In the genomic region with DNA sequence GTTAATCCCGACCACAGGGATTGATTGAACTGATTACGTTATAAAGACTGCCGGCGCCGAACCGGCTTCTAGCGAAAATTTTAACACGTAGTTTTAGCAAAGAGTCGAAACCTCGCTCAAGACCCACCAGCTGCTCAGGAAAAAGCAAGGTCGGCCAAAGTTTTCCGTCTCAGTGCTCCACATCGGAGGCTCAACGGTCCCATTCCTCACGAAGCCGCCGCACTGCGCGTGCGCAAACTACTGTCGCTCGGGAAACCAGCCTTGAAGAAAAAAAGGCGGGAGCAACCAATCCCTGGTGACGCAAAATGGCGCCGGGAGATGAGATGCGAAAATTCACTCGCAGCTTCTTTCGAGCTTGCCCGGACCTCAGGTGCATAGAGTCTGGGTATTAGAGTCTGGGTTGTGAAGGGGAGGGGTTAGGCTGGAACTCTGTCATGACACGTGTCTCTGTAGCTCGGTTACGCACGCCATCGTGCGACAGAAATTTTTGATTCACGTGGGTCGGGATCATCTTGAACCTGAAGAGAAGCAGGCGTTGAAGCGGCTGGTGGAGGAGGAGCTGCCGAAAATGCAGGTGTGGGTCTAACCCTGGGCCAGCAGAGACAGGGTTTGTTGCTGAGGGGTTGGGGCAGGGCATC, we compare ENCODE assay signal across 8 mouse cellular contexts. TPM values are rescaled to one million over a fixed set of nuclear protein-coding genes. Genes with fewer than 3 reads are reported as not detected.
A peak's percentile ranks its signal among the peaks of the same experiment; 100 is the strongest.
DNase-seq lines count a peak whose midpoint lies in the region; ATAC-seq and TF ChIP-seq lines count a peak whose summit lies in the region.

TSS of gene Ino80e (minus strand) at position 231 of the 638 bp plus-strand sequence.

- peaks cover 9% of the 10 kb centered on the region; the same call in 1 of the 2 replicates for H3K4me1 ChIP-seq in heart, embryonic 11.5 days (ENCODE audit: control insufficient read depth, insufficient read depth, low read length)
- peaks cover 26% of the 10 kb centered on the region for H3K4me1 ChIP-seq in kidney, embryonic 16.5 days (ENCODE audit: insufficient read depth, low read length)
- peaks cover 7% of the 10 kb centered on the region; the same call in 1 of the 2 replicates for H3K4me1 ChIP-seq in liver, adult 2 months (ENCODE audit: control insufficient read depth, insufficient read depth, low read length)

- no peaks in the 10 kb centered on the region for H3K79me2 ChIP-seq in liver, adult 2 months (ENCODE audit: control insufficient read depth, insufficient read depth, low read length)
- peaks cover 12% of the 10 kb centered on the region for H3K79me2 ChIP-seq in myocyte (ENCODE audit: control insufficient read depth, insufficient read depth)

- peak within 1 kb of the TSS; percentile 69 for H3K4me3 ChIP-seq in heart, embryonic 11.5 days (ENCODE audit: low read depth, low read length)
- peak within 1 kb of the TSS; percentile 75 for H3K4me3 ChIP-seq in kidney, embryonic 16.5 days (ENCODE audit: low read length)
- H3K4me3 ChIP-seq in liver, adult 2 months (ENCODE audit: insufficient read depth, low read depth, low read length) = peak within 1 kb of the TSS; percentile 64
- H3K4me3 ChIP-seq in myocyte = peak within 1 kb of the TSS; percentile 89

- TF ChIP-seq CTCF in liver, adult 2 months (IDR thresholded peaks at IDR 0.05; ENCODE audit: low read depth, low read length) = no peak

- no peaks in the 10 kb centered on the region for H3K27me3 ChIP-seq in heart, embryonic 11.5 days (ENCODE audit: control insufficient read depth, insufficient read depth, low read length)
- H3K27me3 ChIP-seq in kidney, embryonic 16.5 days (ENCODE audit: insufficient read depth, low read length) = no peaks in the 10 kb centered on the region
- no peaks in the 10 kb centered on the region for H3K27me3 ChIP-seq in liver, adult 2 months (ENCODE audit: control insufficient read depth, insufficient read depth, low read length)
- no peaks in the 10 kb centered on the region for H3K27me3 ChIP-seq in myocyte (ENCODE audit: control insufficient read depth, insufficient read depth, insufficient read length)
- H3K27me3 ChIP-seq in splenic B cell, adult 2 months (ENCODE audit: control insufficient read depth, insufficient read depth, low read length, poor library complexity, severe bottlenecking) = no peaks in the 10 kb centered on the region; the same call in 1 of the 2 replicates

- H3K36me3 ChIP-seq in heart, embryonic 11.5 days (ENCODE audit: control insufficient read depth, insufficient read depth, low read length) = peaks cover 29% of the 10 kb centered on the region
- peaks cover 44% of the 10 kb centered on the region for H3K36me3 ChIP-seq in kidney, embryonic 16.5 days (ENCODE audit: insufficient read depth, low read length)
- peaks cover 5% of the 10 kb centered on the region; the same call in 1 of the 2 replicates for H3K36me3 ChIP-seq in liver, adult 2 months (ENCODE audit: control insufficient read depth, insufficient read depth, low read length)
- H3K36me3 ChIP-seq in myocyte (ENCODE audit: control insufficient read depth, insufficient read depth) = no peaks in the 10 kb centered on the region
- H3K36me3 ChIP-seq in splenic B cell, adult 2 months (ENCODE audit: control insufficient read depth, insufficient read depth, low read length, poor library complexity, severe bottlenecking) = peaks cover 8% of the 10 kb centered on the region

- under 1% methylated on average over 41 of the region's 41 CpGs for WGBS in heart, embryonic 11.5 days (ENCODE audit: insufficient replicate concordance)
- under 1% methylated on average over 41 of the region's 41 CpGs for WGBS in kidney, embryonic 16.5 days
- under 1% methylated on average over 41 of the region's 41 CpGs for WGBS in liver, adult 2 months

- peak within 1 kb of the TSS; percentile 79 for H3K9ac ChIP-seq in heart, embryonic 11.5 days (ENCODE audit: low read depth, low read length)
- H3K9ac ChIP-seq in kidney, embryonic 16.5 days (replicated peaks; ENCODE audit: low read length) = peak within 1 kb of the TSS; percentile 67
- H3K9ac ChIP-seq in liver, adult 2 months (ENCODE audit: low read depth, low read length) = peak within 1 kb of the TSS; percentile 61

- ATAC-seq in erythroblast, adult 5-6 weeks (replicated peaks; ENCODE audit: low FRiP score, poor library complexity, severe bottlenecking) = peak; percentile 78
- peak; percentile 62 for ATAC-seq in heart, embryonic 11.5 days (replicated peaks; ENCODE audit: insufficient number of reproducible peaks, low FRiP score, low TSS enrichment)
- peak; percentile 60; the same call in 1 of the 2 replicates for ATAC-seq in kidney, embryonic 16.5 days (ENCODE audit: low FRiP score, low TSS enrichment)

- peak; percentile 86 to 89 for DNase-seq in B cell, adult 2 months
- DNase-seq in brain, adult 2 months (ENCODE audit: low read depth, low spot score) = peak; percentile 97
- DNase-seq in liver, adult 2 months (ENCODE audit: extremely low read depth, low read depth, low spot score) = peak; percentile 78
- DNase-seq in splenic B cell, adult 2 months (ENCODE audit: low read depth, low spot score) = peak; percentile 93

- H3ac ChIP-seq in myocyte (ENCODE audit: control insufficient read depth, insufficient read length) = peak within 1 kb of the TSS; percentile 47

- H3K9me3 ChIP-seq in heart, embryonic 11.5 days (replicated peaks; ENCODE audit: control insufficient read depth, low read length) = no peaks in the 10 kb centered on the region
- H3K9me3 ChIP-seq in kidney, embryonic 16.5 days (ENCODE audit: low read length) = no peaks in the 10 kb centered on the region

- 0 out of 2 replicates have a peak, but pooled peaks have one; percentile 10 for TF ChIP-seq POLR2A in liver, adult 2 months (IDR thresholded peaks at IDR 0.05; ENCODE audit: extremely low read depth, insufficient read depth, low read length)
- TF ChIP-seq POLR2A in myocyte (IDR thresholded peaks at IDR 0.05; ENCODE audit: insufficient read length, low read depth) = peak; percentile 43

- peak within 1 kb of the TSS; percentile 76 for H3K27ac ChIP-seq in heart, embryonic 11.5 days (ENCODE audit: low read depth, low read length)
- peak within 1 kb of the TSS; percentile 90 for H3K27ac ChIP-seq in kidney, embryonic 16.5 days (ENCODE audit: low read length)
- peak within 1 kb of the TSS; percentile 50 for H3K27ac ChIP-seq in liver, adult 2 months (replicated peaks; ENCODE audit: insufficient read depth, low read depth, low read length)

- H3K4me2 ChIP-seq in heart, embryonic 11.5 days = peak within 1 kb of the TSS; percentile 75
- H3K4me2 ChIP-seq in kidney, embryonic 16.5 days (replicated peaks; ENCODE audit: low read depth, low read length) = peak within 1 kb of the TSS; percentile 68
- peak within 1 kb of the TSS; percentile 92 for H3K4me2 ChIP-seq in myocyte (ENCODE audit: low read depth)

TF ChIP-seq in myocyte, 11 proteins besides CTCF, POLR2A, EP300 and RAD21:
- TF ChIP-seq USF1 (IDR thresholded peaks at IDR 0.05; ENCODE audit: low read depth) (no peak), POLR2AphosphoS2 (IDR thresholded peaks at IDR 0.05; ENCODE audit: insufficient read length, low read depth) (peak; percentile 63), MYOD1 (IDR thresholded peaks at IDR 0.05; ENCODE audit: control insufficient read depth in 1 of 3, insufficient read length in 2 of 3, low read depth in 2 of 3) (no peak), MAX (IDR thresholded peaks at IDR 0.05; ENCODE audit: low read depth) (no peak), E2F4 (IDR thresholded peaks at IDR 0.05; ENCODE audit: insufficient read depth) (peak; percentile 39), CEBPB (IDR thresholded peaks at IDR 0.05; ENCODE audit: insufficient read depth, poor library complexity, severe bottlenecking) (no peak), SRF (IDR thresholded peaks at IDR 0.05; ENCODE audit: control insufficient read depth, insufficient read length, low read depth) (no peak), TCF12 (IDR thresholded peaks at IDR 0.05; ENCODE audit: insufficient read depth, poor library complexity, severe bottlenecking) (no peak)

RNA-seq across cellular contexts. Expression of gene Ino80e, which starts in this region (rescaled TPM):
- total RNA-seq in erythroblast, adult 5-6 weeks (2015; ENCODE audit: low replicate concordance) = 14.4 and 35.5 TPM in 2 replicates
- total RNA-seq in erythroblast, adult 5-6 weeks (2017; ENCODE audit: low replicate concordance) = 4.9 and 9.9 TPM in 2 replicates
- 69.8 and 76.1 TPM in 2 replicates for polyA plus RNA-seq in heart, embryonic 11.5 days (2014; fragmentation: Nextera tagmentation; extraction: Ambion mirVana)
- 75.3 and 88.0 TPM in 2 replicates for polyA plus RNA-seq in kidney, embryonic 16.5 days (2015; fragmentation: Nextera tagmentation; extraction: Ambion mirVana)
- total RNA-seq in liver, adult 2 months (2014; rRNA removed) = 2.5 and 4.8 TPM in 2 replicates
- polyA plus RNA-seq in liver, adult 2 months (2012; rRNA removed) = 16.3 and 18.5 TPM in 2 replicates
- polyA plus RNA-seq in myocyte (2012; fragmentation: generic; extraction: Trizol) = 62.4 TPM

Comparison
In these comparisons a context has a peak if more than half of its experiments do, and no peak if none do; other contexts are left out.
1. Peak in every context shown above with its lines: DNase-seq, ATAC-seq, H3K4me3 ChIP-seq and H3K27ac ChIP-seq.